ENCODE assay signal across 18 mouse cellular contexts in genomic region chr14:68361998-68362397, GRCm38 (mm10).
A peak's percentile ranks its signal among the peaks of the same experiment; 100 is the strongest.
DNase-seq lines count a peak whose midpoint lies in the region; ATAC-seq lines count a peak whose summit lies in the region.
"Had no signal": no experiment of that assay in that cellular context is flagged by ENCODE, and none has a peak within 500 bp of the region (broad histone marks: within the 10 kb centered on the region; RNA-seq: fewer than 3 reads in every experiment).

No protein-coding gene starts in this region.

- peak; percentile 5 to 8 for DNase-seq in cerebellum, postnatal 10 days
- DNase-seq in cerebellum, postnatal 36 days, result no peak
- DNase-seq in MN1 (ENCODE audit: low spot score), result peak; percentile 6
- DNase-seq in midbrain, embryonic 14.5 days, result no peak
- DNase-seq in kidney, adult 11 months, result no peak
- DNase-seq in urinary bladder, postnatal 10 days (ENCODE audit: low spot score), result no peak
- no peak for DNase-seq in urinary bladder, postnatal 25 days (ENCODE audit: low spot score)
- DNase-seq: adrenal gland, postnatal 36 days; cerebellum, adult 9-11 months; gastrocnemius, adult 2 months; heart, adult 11 months; kidney, adult 9 months; layer of hippocampus, postnatal 36 days; liver, embryonic 13.5 days had no signal

- no peak overlapping the region for H3K9ac ChIP-seq in hindbrain, embryonic 12.5 days
- no peak overlapping the region for H3K9ac ChIP-seq in midbrain, embryonic 14.5 days (replicated peaks; ENCODE audit: low read length)
- H3K9ac ChIP-seq: heart, embryonic 15.5 days; liver, embryonic 13.5 days had no signal

- no peaks in the 10 kb centered on the region for H3K27me3 ChIP-seq in hindbrain, embryonic 12.5 days
- no peaks in the 10 kb centered on the region for H3K27me3 ChIP-seq in midbrain, embryonic 14.5 days (ENCODE audit: control insufficient read depth, insufficient read depth, low read length)
- H3K27me3 ChIP-seq: heart, embryonic 15.5 days; liver, embryonic 13.5 days; megakaryocyte, embryonic 14.5 days had no signal

- H3K4me1 ChIP-seq in hindbrain, embryonic 12.5 days, result peaks cover 7% of the 10 kb centered on the region
- H3K4me1 ChIP-seq in midbrain, embryonic 14.5 days (ENCODE audit: control insufficient read depth, insufficient read depth, low read length), result peaks cover 15% of the 10 kb centered on the region
- H3K4me1 ChIP-seq: heart, embryonic 15.5 days; liver, embryonic 13.5 days; megakaryocyte, embryonic 14.5 days had no signal

- peak; percentile 86 for ATAC-seq in hindbrain, embryonic 12.5 days (ENCODE audit: low FRiP score)
- no peak; the same call in 1 of the 2 replicates for ATAC-seq in midbrain, embryonic 14.5 days (ENCODE audit: low FRiP score, low TSS enrichment)
- ATAC-seq: lung, postnatal 0 days had no signal

- no peak overlapping the region for H3K4me2 ChIP-seq in hindbrain, embryonic 12.5 days (replicated peaks)
- no peak overlapping the region for H3K4me2 ChIP-seq in midbrain, embryonic 14.5 days (ENCODE audit: low read length)
- H3K4me2 ChIP-seq: heart, embryonic 15.5 days; liver, embryonic 13.5 days had no signal

- H3K4me3 ChIP-seq in hindbrain, embryonic 12.5 days, result no peak overlapping the region
- no peak overlapping the region for H3K4me3 ChIP-seq in midbrain, embryonic 14.5 days (replicated peaks; ENCODE audit: low read depth, low read length)
- H3K4me3 ChIP-seq: gastrocnemius, adult 2 months; heart, embryonic 15.5 days; liver, embryonic 13.5 days; megakaryocyte, embryonic 14.5 days had no signal

- H3K36me3 ChIP-seq in hindbrain, embryonic 12.5 days, result no peaks in the 10 kb centered on the region
- H3K36me3 ChIP-seq in midbrain, embryonic 14.5 days (ENCODE audit: control insufficient read depth, insufficient read depth, low read length), result no peaks in the 10 kb centered on the region
- H3K36me3 ChIP-seq: heart, embryonic 15.5 days; liver, embryonic 13.5 days had no signal

- H3K9me3 ChIP-seq in hindbrain, embryonic 12.5 days (replicated peaks), result no peaks in the 10 kb centered on the region
- no peaks in the 10 kb centered on the region for H3K9me3 ChIP-seq in midbrain, embryonic 14.5 days (ENCODE audit: control insufficient read depth, low read length)
- H3K9me3 ChIP-seq: heart, embryonic 15.5 days; liver, embryonic 13.5 days had no signal

- 55% methylated on average over 7 of the region's 7 CpGs for WGBS in hindbrain, embryonic 12.5 days
- 36% methylated on average over 7 of the region's 7 CpGs for WGBS in midbrain, embryonic 14.5 days

- H3K27ac ChIP-seq in hindbrain, embryonic 12.5 days, result peak overlapping the region; percentile 78
- H3K27ac ChIP-seq in midbrain, embryonic 14.5 days (replicated peaks; ENCODE audit: low read depth, low read length), result peak overlapping the region; percentile 50
- H3K27ac ChIP-seq: gastrocnemius, adult 2 months; heart, embryonic 15.5 days; liver, embryonic 13.5 days had no signal

Comparison
In these comparisons a context has a peak if more than half of its experiments do, and no peak if none do; other contexts are left out.
1. DNase-seq: peak in cerebellum, postnatal 10 days (2 of 2) and MN1 (single experiment); none in cerebellum, postnatal 36 days (0 of 2), midbrain, embryonic 14.5 days (single experiment), kidney, adult 11 months (single experiment), urinary bladder, postnatal 10 days (single experiment) and urinary bladder, postnatal 25 days (single experiment).